Mouse (Mus musculus) CH12.LX (cell line): ENCODE results near the gene Gria1.

Experiments used
- CTCF ChIP-seq, 2 experiments: IDR thresholded peaks in 1 of 2; conservative IDR thresholded peaks in 1 of 2; 2 replicates each; pipeline ENCODE4 v1.5.1; 2011 to 2012; ENCODE audit warnings: low read depth in 2 of 2, low read length in 2 of 2, improper control_type of control experiment in 1 of 2, inconsistent platforms in 1 of 2, mild to moderate bottlenecking in 1 of 2, moderate library complexity in 1 of 2
- JUND ChIP-seq: conservative IDR thresholded peaks from 2 replicates; pipeline ENCODE4 v1.6.1; 2011; ENCODE audit warnings: low read depth, low read length, improper control_type of control experiment
- ZC3H11A ChIP-seq: IDR thresholded peaks from 2 replicates; pipeline ENCODE4 v1.6.1; 2012; ENCODE audit warnings: low read depth, mild to moderate bottlenecking, inconsistent platforms, low read length, improper control_type of control experiment

- TF ChIP-seq ZC3H11A (no peak), JUND (no peak), CTCF (conservative IDR thresholded peaks at IDR 0.05 in 1 of 2, IDR thresholded peaks at IDR 0.05 in 1 of 2; ENCODE audit: low read depth in 2 of 2, low read length in 2 of 2) (no peak)
Measured at GRCm38 (mm10) chr11:57145192-57145591, 134.0 kb downstream of the Gria1 start.
